Mouse (Mus musculus) T-helper 2 cell (primary cell): ENCODE results near the gene Myog.
"Not testable (repeated sequence)": the region's sequence is repeated elsewhere in the genome, so short reads cannot be mapped to it uniquely, and the experiment has no call there.

Experiments used
- in situ Hi-C: fragments of 300-600 bp; cut with MboI, MseI; formaldehyde crosslinking; loops from one replicate; pipeline ENCODE4 v1.15.1; 2025; ENCODE audit warnings: high pct_unique_total_duplicates

Gene Myog

DNA sequence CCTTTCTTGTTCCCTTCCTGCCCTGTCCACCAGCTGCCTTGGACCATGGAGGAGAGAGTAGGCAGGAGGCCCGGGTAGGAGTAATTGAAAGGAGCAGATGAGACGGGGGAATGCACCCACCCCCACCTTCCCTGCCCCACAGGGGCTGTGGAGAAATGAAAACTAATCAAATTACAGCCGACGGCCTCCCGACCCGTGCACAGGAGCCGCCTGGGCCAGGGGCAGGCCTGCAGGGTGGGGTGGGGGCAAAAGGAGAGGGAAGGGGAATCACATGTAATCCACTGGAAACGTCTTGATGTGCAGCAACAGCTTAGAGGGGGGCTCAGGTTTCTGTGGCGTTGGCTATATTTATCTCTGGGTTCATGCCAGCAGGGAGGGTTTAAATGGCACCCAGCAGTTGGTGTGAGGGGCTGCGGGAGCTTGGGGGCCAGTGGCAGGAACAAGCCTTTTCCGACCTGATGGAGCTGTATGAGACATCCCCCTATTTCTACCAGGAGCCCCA lies at the start of gene Myog:
TSS of gene Myog (plus strand) at position 392 of the 502 bp plus-strand sequence.
- in situ Hi-C loops, result loop anchor here (10.0 to 25.0 kb wide), 2 partner anchors 277 to 345 kb away; no protein-coding TSS in a partner anchor

DNA sequence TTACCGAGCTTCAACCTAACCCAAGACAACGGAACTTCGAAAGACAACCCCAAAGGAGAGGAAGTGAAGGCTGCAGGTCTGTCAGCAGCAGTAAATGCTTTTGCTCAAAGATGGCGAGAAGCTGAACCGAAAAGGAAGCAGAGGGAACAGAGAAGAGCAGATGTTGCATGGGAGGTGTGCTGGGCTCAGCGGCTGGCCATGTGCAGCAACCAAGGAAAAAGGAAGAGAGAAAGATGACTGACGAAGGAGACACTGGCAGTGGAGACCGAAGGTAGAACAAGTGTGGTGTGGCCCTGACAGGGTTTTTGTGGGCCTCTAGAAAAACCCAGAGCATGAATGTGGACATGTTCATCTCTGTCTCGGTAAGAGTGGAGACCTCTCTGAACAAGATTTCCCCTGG lies 49.1 kb upstream of the Myog start:
- in situ Hi-C loops, result loop anchor here (5.0 kb wide), 1 partner anchor 88 kb away; no protein-coding TSS in a partner anchor

DNA sequence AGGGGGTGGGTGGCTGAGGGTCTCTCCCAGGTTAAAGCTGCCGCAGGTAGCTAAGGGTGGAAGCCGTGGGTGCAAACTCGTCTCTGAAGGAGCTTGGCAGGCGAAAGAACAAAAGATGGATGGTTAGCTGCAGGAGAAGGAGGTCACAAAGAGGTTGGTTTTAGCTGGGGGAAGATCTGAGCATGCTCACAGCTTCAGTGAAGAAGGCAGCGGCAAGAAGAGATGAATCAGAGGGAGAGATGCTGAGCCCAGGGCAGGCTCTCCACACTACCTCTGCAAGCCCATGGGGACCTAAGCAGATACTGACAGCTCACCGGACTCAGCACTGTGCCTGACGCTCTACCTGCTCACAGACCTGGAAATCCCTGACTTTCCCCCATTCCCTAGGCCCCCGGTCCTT lies 48.5 kb upstream of the Myog start:
- in situ Hi-C loops, result loop anchor here (5.0 kb wide), 1 partner anchor 89 kb away; no protein-coding TSS in a partner anchor

DNA sequence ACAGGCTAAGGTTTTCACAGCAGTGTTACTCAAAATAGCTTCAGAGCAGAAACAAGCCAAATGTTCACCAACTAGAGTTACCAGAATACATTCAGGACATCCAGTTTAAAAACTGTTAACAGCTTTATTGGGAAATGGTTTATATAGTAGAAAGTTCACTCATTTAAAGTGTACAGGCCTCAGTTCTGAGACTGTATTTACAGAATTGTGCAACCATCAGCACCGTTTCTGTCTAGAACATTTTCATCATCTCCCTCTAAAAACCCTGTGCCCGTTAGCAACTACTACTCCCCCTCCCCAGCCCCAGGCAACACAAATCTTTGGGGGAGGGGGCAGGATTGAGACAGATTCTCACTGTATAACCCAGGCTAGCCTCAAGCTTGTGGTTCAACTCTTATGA lies 47.5 kb upstream of the Myog start:
- in situ Hi-C loops, result loop anchor here (5.0 kb wide), 1 partner anchor 90 kb away; no protein-coding TSS in a partner anchor

DNA sequence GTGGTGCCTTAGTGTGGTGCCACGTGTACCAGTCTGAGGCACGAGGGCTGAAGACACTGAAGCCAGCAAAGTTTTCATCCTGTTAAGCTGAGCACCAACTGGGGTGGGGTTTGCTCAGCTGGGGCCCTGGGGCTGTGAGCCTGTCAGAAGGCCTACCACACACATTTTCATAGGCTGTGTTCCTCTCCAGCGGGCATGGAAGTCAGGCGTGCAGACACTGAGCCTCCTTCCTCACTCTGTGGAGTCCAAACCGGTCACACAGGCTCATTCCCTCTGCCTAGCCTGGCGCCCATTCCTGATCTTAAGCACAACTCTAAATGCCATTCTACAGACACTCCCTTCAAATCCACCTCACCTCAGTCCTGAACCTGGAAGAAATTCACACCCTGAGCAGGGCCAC lies 46.3 kb upstream of the Myog start:
- in situ Hi-C loops, result loop anchor here (5.0 kb wide), 1 partner anchor 91 kb away; no protein-coding TSS in a partner anchor

DNA sequence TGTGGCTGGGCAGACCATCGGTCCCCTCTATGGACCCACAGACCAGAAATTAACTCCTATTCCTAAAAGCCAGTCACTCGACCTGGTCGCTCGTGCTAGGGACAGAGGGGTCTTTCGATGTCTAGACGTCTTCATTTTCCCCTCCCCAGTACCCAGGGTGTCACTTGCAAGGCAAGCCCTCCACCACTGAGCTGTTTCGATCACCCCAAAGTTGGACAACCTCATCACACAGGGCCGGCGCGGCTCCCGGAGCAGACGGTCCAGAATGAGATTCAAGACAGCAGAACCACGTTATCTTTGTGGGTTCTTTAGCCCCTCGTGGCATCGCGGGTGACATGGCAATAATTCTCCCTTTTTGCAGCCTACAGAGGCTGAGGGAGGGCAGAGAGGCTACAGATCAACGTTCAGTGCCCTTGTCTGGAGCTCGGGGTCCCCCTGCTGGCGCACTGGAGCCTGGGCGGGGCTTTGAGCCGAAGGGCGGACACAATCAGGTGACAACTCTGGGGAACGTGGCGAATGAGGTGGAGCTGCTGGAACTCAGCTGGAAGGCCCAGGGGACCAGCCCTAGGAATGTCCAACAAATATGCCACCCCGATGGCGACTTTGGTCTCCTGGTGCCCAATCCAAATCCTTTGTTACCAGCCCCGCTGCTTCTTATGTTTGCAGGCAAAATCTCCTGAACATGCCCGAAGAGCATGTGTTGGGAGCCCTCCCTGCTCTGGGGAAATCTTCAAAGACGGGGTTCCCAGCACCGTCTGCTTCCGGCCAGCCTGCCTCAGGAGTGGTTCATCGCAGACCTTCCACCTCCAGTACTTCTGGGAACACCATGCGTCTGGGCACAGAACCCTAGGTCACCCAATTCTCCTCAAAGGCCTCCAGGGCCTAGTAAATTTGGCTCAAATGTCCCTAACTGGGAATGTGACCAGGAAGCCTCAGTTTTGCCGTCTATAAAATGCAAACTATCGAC lies 45.6 kb upstream of the Myog start:
- in situ Hi-C loops, result loop anchor here (5.0 kb wide), 1 partner anchor 92 kb away; no protein-coding TSS in a partner anchor

DNA sequence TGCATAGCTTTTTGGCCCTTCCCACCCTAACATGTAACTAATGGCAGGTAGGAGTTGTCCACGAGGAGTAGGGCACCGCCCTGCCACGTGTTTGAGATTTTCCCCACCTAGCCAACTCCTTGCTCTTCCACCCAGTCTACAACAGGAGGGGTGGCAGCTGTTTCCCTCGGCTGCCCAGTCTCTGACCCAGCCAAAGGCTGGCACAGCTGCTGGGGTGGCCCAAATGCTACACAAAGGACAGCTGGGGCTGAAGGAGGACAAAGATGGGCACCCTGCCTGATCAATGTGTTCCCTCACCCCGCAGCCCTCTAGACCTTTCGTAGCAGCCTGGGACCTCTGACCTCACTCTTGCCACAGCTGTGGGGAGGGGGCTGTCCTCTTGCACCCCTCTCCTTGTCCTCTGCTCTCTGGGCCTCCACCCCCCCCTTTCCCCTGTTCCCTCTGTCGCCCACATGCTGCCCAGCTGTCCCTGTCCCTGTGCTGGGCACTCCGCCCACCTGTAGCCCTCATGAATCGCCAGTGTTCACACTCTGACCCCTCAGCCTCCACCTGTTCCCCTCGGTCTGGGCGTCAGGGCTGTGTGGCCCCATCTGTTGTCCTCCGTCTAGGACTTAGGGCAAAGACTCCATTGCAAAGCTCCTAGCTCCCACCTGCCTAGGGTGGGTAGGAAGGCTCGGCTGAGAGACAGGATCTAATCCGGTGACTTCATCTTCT lies 44.6 kb upstream of the Myog start:
- in situ Hi-C loops, result no loop called here

DNA sequence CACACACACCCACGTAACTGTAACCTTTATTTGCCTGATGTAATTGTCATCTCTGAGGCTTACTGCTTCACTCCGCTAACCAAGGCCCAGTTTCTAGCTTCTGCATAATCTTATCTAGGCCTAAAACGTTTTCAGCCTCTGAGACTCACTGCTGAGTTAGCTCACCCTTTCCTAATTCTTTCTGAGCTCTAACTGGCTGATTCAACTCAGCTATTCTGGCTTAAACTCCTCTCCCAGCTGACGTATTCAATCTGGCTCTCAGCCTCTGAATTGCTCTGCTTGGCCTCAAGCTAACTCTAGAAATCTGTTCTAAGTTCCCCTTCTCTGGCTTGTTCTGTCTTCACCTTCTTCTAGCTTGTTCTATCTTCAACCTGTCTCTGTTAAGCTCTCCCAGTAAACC lies 43.2 kb upstream of the Myog start:
- in situ Hi-C loops, result no loop called here

DNA sequence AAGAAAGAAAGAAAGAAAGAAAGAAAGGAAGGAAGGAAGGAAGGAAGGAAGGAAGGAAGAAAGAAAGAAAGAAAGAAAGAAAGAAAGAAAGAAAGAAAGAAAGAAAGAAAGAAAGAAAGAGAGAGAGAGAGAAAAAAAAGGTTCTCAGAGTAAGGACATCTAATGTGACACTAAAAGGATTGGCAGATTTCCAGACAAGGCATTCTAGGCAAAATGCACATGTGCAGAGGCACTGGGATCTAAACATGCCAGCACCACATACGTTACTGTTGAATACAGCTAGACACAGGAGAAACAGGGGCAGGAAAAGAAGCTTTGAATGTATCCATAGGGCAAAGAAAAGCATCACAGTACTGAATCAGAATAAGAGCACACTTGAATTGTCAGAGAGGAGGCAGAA lies 40.1 kb upstream of the Myog start:
- in situ Hi-C loops, result not testable (repeated sequence)

GRCm38 (mm10) chr1:134264341-134264740 lies 25.4 kb upstream of the Myog start:
- in situ Hi-C loops, result no loop called here

DNA sequence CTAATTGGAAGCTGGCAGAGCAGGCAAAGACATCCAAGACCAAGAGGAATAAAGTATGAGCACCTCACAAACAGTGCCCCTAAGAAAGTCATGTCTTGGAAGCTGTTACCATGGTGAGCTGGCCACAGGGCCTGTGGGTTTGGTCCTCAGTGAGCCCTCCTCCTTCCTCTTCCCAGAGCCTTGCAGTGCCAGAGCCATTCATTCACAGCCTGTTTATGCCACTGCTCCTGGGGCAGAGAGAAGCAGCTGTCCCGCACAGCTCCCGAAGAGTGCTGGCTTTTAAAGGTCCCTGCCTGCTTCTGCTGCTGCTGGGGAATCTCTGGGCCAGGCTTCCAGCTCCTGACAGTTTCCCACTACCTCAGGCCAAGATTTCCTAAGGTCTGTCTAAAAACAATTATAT lies 24.0 kb upstream of the Myog start:
- in situ Hi-C loops, result no loop called here

DNA sequence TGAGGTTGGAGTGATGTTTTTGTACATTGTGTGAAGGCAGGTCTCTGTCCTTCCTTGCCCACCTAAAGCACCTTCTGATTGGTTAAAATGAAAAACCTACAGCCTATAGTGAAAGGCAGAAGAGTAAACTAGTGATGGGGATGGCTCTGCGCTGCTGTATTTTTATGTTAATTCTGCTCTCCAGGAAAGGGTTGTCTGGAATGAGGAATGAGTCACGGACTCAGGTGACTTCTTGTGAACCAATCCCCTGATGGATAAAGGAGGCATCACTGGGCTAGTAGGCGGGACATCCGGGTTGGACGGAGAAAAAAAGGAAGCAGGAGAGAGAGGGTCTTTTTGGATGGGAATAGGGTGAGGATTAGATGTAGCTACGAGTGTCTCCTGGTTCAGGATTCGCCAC lies 19.8 kb upstream of the Myog start:
- in situ Hi-C loops, result no loop called here

DNA sequence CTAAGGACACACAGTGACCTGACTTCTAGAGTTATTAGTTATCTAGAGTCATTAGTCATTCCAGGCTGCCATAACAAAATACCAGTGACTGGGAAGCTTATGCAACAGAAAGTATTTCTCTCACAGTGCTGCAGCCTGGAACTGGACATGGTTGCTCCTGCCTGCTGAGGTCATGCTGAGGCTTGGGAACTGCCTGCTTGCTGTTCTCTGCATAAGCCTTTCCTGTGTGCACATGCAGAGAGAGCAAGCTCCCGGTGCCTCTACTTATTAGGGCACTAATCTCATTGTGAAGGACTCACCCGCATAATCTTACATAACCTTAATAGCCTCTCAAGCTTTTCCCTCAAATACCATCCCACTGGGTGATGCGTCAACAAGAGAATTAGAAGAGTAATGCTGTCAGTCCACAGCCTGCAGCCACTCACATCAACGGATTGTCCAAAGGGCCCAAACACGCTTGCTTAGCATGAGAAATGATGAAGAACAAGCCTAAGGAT lies 17.0 kb upstream of the Myog start:
- in situ Hi-C loops, result no loop called here

GRCm38 (mm10) chr1:134273493-134274395 lies 16.0 kb upstream of the Myog start:
- in situ Hi-C loops, result no loop called here

DNA sequence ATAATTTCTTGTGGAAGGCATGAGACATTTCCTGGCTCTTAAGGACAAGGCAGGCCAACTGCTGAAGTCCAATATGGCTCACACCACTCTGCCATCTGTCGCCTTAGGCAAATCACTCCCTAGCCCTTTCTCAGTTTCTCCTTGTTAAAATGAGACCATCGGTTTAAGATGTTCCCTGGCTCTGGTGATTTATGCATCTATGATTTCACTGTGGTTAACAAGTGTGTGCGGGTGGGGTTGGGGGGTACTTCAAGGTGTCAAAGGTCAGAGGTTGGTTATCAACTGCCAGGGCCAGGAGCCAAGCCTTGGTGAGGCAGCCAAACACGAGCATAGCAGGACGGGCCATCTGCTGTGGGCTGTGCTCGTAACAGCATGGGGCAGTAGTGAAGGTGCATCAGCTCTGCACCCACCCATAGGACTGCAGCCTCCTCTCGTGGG lies 15.3 kb upstream of the Myog start:
- in situ Hi-C loops, result no loop called here

- in situ Hi-C loops, result loop anchor here (25.0 kb wide), 1 partner anchor 264 kb away; no protein-coding TSS in a partner anchor
Observed at GRCm38 (mm10) chr1:134275616-134276464, 13.9 kb upstream of the Myog start.

DNA sequence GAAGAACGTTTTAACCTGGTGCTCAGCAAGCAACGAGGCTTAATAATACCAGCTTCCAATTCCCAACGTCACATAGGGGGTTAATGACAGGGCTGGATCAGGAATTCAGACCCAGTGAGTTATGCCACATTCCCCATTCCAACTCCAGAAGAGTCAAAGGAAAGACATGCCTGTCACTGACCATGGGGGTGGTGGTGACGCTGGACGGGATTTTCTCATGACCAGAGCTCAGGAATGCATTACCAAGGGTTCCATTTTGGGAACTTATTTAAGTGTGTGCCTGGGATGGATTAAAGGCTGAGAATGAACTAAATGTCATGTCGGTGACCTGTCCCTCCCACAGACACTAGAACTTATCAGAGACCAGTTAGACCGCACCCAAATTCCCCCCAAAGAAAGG lies 13.0 kb upstream of the Myog start:
- in situ Hi-C loops, result loop anchor here (25.0 kb wide), 1 partner anchor 265 kb away; no protein-coding TSS in a partner anchor

DNA sequence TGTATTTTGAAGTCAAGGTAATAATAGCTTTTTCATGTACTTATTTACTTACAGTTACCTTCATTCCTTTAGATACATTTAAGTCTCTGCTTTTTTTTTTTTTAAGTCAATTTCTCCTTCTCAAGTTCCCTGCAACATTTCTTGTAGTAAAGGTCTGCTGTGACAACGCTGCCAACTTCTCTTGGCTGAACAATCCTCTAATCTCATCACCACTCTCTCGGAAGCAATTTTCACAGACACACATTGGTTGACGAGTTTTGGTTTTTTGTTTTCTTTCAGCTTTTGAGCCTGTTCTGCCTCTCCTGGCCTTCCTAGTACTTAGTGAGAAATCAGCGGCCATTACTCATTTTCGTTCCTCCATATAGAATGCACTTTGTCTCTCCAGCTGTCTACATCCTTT lies 9.6 kb upstream of the Myog start:
- in situ Hi-C loops, result loop anchor here (25.0 kb wide), 1 partner anchor 268 kb away; no protein-coding TSS in a partner anchor

- in situ Hi-C loops, result loop anchor here (25.0 kb wide), 1 partner anchor 269 kb away; no protein-coding TSS in a partner anchor
Observed at GRCm38 (mm10) chr1:134281563-134281962, 8.2 kb upstream of the Myog start.
